ENCODE assay signal across 29 mouse cellular contexts in the genomic region with DNA sequence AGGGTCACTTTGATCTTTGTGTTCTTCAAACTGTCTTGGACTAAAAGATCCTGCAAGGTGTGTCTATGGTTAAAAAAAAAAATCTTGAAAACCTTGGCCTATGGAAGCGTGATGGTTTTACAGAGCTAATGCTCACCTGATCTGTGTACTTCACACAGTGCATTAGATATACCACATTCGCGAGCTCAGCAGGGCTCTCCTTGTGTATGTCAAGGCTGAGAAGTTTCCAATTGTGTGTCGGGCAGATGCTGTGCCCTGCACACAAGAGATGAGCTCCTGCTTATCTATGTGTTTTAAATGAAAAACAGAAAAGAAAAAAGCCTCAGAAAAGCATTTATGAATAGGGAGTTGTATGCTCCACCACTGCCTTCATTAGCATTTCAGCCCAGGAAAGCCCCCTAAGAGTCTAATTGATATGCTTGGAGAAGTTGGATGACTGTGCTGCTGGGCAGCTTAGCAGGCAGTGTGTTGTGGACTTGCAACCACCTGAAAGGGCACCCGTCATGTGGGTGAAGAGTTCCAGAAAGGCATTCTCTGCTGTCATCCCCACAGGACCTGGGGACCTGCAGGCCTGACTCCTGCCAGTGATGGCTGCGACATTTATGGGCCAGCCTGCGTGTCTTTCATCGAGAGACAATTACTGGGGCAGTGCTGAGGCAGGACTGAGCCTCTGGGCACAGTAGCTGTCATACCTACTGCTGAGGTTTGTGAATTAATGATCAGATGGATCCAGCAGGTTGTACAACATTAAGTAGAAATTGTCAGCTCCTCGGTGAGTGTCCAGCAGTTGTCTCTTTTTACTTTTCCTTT.
DNase-seq lines count a peak whose midpoint lies in the region; ATAC-seq and TF ChIP-seq lines count a peak whose summit lies in the region.
"Had no signal": no experiment of that assay in that cellular context is flagged by ENCODE, and none has a peak within 500 bp of the region (broad histone marks: within the 10 kb centered on the region; RNA-seq: fewer than 3 reads in every experiment).

No protein-coding gene starts in this region.

- no peak for TF ChIP-seq CTCF in gastrocnemius, adult 2 months (IDR thresholded peaks at IDR 0.05)

- H3K4me2 ChIP-seq in midbrain, embryonic 11.5 days = no peak overlapping the region
- H3K4me2 ChIP-seq in hindbrain, embryonic 13.5 days = no peak overlapping the region
- no peak overlapping the region for H3K4me2 ChIP-seq in midbrain, embryonic 13.5 days (replicated peaks)
- H3K4me2 ChIP-seq: embryonic facial prominence, embryonic 13.5 days; heart, embryonic 12.5 days; lung, embryonic 14.5 days; neural tube, embryonic 15.5 days had no signal

- H3K4me1 ChIP-seq in midbrain, embryonic 11.5 days (ENCODE audit: control insufficient read depth, insufficient read depth, low read length) = peaks cover 4% of the 10 kb centered on the region; the same call in 1 of the 2 replicates
- peaks cover 16% of the 10 kb centered on the region for H3K4me1 ChIP-seq in midbrain, embryonic 10.5 days
- peaks cover 13% of the 10 kb centered on the region for H3K4me1 ChIP-seq in hindbrain, embryonic 13.5 days (replicated peaks)
- peaks cover 10% of the 10 kb centered on the region for H3K4me1 ChIP-seq in midbrain, embryonic 13.5 days (replicated peaks)
- H3K4me1 ChIP-seq: embryonic facial prominence, embryonic 13.5 days had no signal

- DNase-seq in midbrain, embryonic 11.5 days (ENCODE audit: low spot score, missing footprints) = peak; percentile 77
- no peak for DNase-seq in midbrain, embryonic 10.5 days (ENCODE audit: low spot score)
- DNase-seq in adrenal gland, postnatal 4 days (ENCODE audit: low spot score in 2 of 2) = no peak
- DNase-seq in spleen, adult 18-20 months = no peak
- no peak for DNase-seq in gastrocnemius, adult 2 months
- DNase-seq: adrenal gland, adult 8-10 months; cerebellum, adult 2 months; cerebellum, postnatal 36 days; embryo, embryonic 11 days; gastrocnemius, postnatal 25 days; heart, adult 18-20 months; heart, postnatal 10 days; kidney, adult 11 months; layer of hippocampus, adult 9-11 months; lung, embryonic 14.5 days; lung, postnatal 4 days; thymus, adult 2 months; thymus, postnatal 4 days had no signal

- H3K4me3 ChIP-seq in midbrain, embryonic 11.5 days (ENCODE audit: low read depth, low read length) = no peak overlapping the region
- no peak overlapping the region for H3K4me3 ChIP-seq in midbrain, embryonic 10.5 days
- H3K4me3 ChIP-seq in hindbrain, embryonic 13.5 days = no peak overlapping the region
- H3K4me3 ChIP-seq in midbrain, embryonic 13.5 days (replicated peaks) = no peak overlapping the region
- H3K4me3 ChIP-seq in gastrocnemius, adult 2 months = no peak overlapping the region
- H3K4me3 ChIP-seq: embryonic facial prominence, embryonic 13.5 days; erythroblast, embryonic 14.5 days; heart, embryonic 12.5 days; myocyte; neural tube, embryonic 15.5 days had no signal

- H3K27me3 ChIP-seq in midbrain, embryonic 11.5 days (ENCODE audit: control insufficient read depth, insufficient read depth, low read length) = no peaks in the 10 kb centered on the region
- H3K27me3 ChIP-seq in midbrain, embryonic 10.5 days (ENCODE audit: low read depth, poor library complexity, severe bottlenecking) = no peaks in the 10 kb centered on the region
- no peaks in the 10 kb centered on the region for H3K27me3 ChIP-seq in hindbrain, embryonic 13.5 days
- H3K27me3 ChIP-seq in midbrain, embryonic 13.5 days = no peaks in the 10 kb centered on the region
- H3K27me3 ChIP-seq: embryonic facial prominence, embryonic 13.5 days; heart, embryonic 12.5 days; neural tube, embryonic 15.5 days had no signal

- no peak overlapping the region for H3K27ac ChIP-seq in midbrain, embryonic 11.5 days (ENCODE audit: low read depth, low read length)
- no peak overlapping the region for H3K27ac ChIP-seq in midbrain, embryonic 10.5 days (replicated peaks)
- 0 out of 2 replicates have a peak overlapping the region, but pooled peaks have one; percentile 14 for H3K27ac ChIP-seq in hindbrain, embryonic 13.5 days
- peak overlapping the region; percentile 31; the same call in 1 of the 2 replicates for H3K27ac ChIP-seq in midbrain, embryonic 13.5 days
- H3K27ac ChIP-seq in gastrocnemius, adult 2 months = no peak overlapping the region
- H3K27ac ChIP-seq: embryonic facial prominence, embryonic 13.5 days; kidney, postnatal 0 days; liver, embryonic 14.5 days; neural tube, embryonic 15.5 days; stomach, postnatal 0 days had no signal

- intact Hi-C loops in gastrocnemius, adult 2 months (cut with DNase I) = no loop called here

- no peaks in the 10 kb centered on the region for H3K36me3 ChIP-seq in midbrain, embryonic 11.5 days (ENCODE audit: control insufficient read depth, insufficient read depth, low read length)
- H3K36me3 ChIP-seq in midbrain, embryonic 10.5 days = no peaks in the 10 kb centered on the region
- H3K36me3 ChIP-seq in hindbrain, embryonic 13.5 days = no peaks in the 10 kb centered on the region
- no peaks in the 10 kb centered on the region for H3K36me3 ChIP-seq in midbrain, embryonic 13.5 days
- H3K36me3 ChIP-seq: embryonic facial prominence, embryonic 13.5 days; heart, embryonic 12.5 days; neural tube, embryonic 15.5 days had no signal

- H3K9me3 ChIP-seq in midbrain, embryonic 11.5 days (ENCODE audit: control insufficient read depth, low read length) = no peaks in the 10 kb centered on the region
- H3K9me3 ChIP-seq in midbrain, embryonic 10.5 days (replicated peaks) = no peaks in the 10 kb centered on the region
- H3K9me3 ChIP-seq in hindbrain, embryonic 13.5 days = no peaks in the 10 kb centered on the region
- H3K9me3 ChIP-seq in midbrain, embryonic 13.5 days = no peaks in the 10 kb centered on the region
- H3K9me3 ChIP-seq: embryonic facial prominence, embryonic 13.5 days; heart, embryonic 12.5 days; neural tube, embryonic 15.5 days had no signal

- peak; percentile 58 for ATAC-seq in midbrain, embryonic 11.5 days (ENCODE audit: low FRiP score)
- peak; percentile 54 for ATAC-seq in hindbrain, embryonic 13.5 days (ENCODE audit: low FRiP score)
- ATAC-seq in midbrain, embryonic 13.5 days = peak; percentile 85
- ATAC-seq: forebrain, embryonic 16.5 days had no signal

- H3K9ac ChIP-seq in midbrain, embryonic 11.5 days (ENCODE audit: low read length) = no peak overlapping the region
- H3K9ac ChIP-seq in hindbrain, embryonic 13.5 days = no peak overlapping the region
- no peak overlapping the region for H3K9ac ChIP-seq in midbrain, embryonic 13.5 days (replicated peaks)
- H3K9ac ChIP-seq: embryonic facial prominence, embryonic 13.5 days; heart, embryonic 12.5 days; liver, embryonic 14.5 days; lung, embryonic 14.5 days; neural tube, embryonic 15.5 days had no signal

- 70% methylated on average over 9 of the region's 9 CpGs for WGBS in midbrain, embryonic 11.5 days
- 80% methylated on average over 9 of the region's 9 CpGs for WGBS in midbrain, embryonic 10.5 days
- WGBS in hindbrain, embryonic 13.5 days = 49% methylated on average over 9 of the region's 9 CpGs
- 57% methylated on average over 9 of the region's 9 CpGs for WGBS in midbrain, embryonic 13.5 days

Comparison
In these comparisons a context has a peak if more than half of its experiments do, and no peak if none do; other contexts are left out.
1. H3K27ac ChIP-seq: peak in hindbrain, embryonic 13.5 days (single experiment) and midbrain, embryonic 13.5 days (single experiment); none in midbrain, embryonic 11.5 days (single experiment), midbrain, embryonic 10.5 days (single experiment) and gastrocnemius, adult 2 months (single experiment).
2. Peak in every context shown above with its lines, with median percentiles within 50 percentile points of each other: ATAC-seq.